Mouse (Mus musculus) ES-Bruce4 (cell line): Measurements from ENCODE around the gene Dlgap4.

Experiments
- CTCF ChIP-seq: IDR thresholded peaks from one replicate; pipeline ENCODE4 v1.8.1; 2011; ENCODE audit warnings: low read depth, low read length
- EP300 ChIP-seq: IDR thresholded peaks from 2 replicates; pipeline ENCODE4 v1.6.1; 2011; ENCODE audit warnings: low read depth, low read length; ENCODE audit not compliant: insufficient read depth
- POLR2A ChIP-seq: IDR thresholded peaks from one replicate; pipeline ENCODE4 v1.8.1; 2011; ENCODE audit warnings: low read length; ENCODE audit not compliant: insufficient read depth

GRCm38 (mm10) chr2:156787090-156787775 lies 173.7 kb downstream of the Dlgap4 start:
- TF ChIP-seq CTCF (no peak), POLR2A (no peak), EP300 (no peak)
